Mouse (Mus musculus) heart, embryonic 15.5 days (tissue): ENCODE data around the gene Capn7. TPM values are rescaled to one million over a fixed set of nuclear protein-coding genes. Genes with fewer than 3 reads are reported as not detected.
A peak's percentile ranks its signal among the peaks of the same experiment; 100 is the strongest.

Experiments
- ATAC-seq: fragments of 200-750 bp; cut with Nextera tagmentation; replicated peaks from 2 replicates; pipeline ENCODE4 v1.8.0; 2017; ENCODE audit warnings: low read depth, moderate TSS enrichment; ENCODE audit not compliant: insufficient number of reproducible peaks, insufficient read depth, low FRiP score
- H3K27ac ChIP-seq: fragments of 300-500 bp; sonication (generic); 2 replicates; pipeline ENCODE4 v1.5.1; 2015; ENCODE audit warnings: mild to moderate bottlenecking, inconsistent platforms
- H3K27me3 ChIP-seq: fragments of 300-500 bp; sonication (generic); 2 replicates; pipeline ENCODE4 v1.6.1; 2015; ENCODE audit warnings: inconsistent platforms
- H3K36me3 ChIP-seq: fragments of 300-500 bp; sonication (generic); 2 replicates; pipeline ENCODE4 v1.6.1; 2015; ENCODE audit warnings: mild to moderate bottlenecking, inconsistent platforms
- H3K4me1 ChIP-seq: fragments of 300-500 bp; sonication (generic); replicated peaks from 2 replicates; pipeline ENCODE4 v1.6.1; 2015; ENCODE audit warnings: inconsistent platforms
- H3K4me2 ChIP-seq: fragments of 300-500 bp; sonication (generic); 2 replicates; pipeline ENCODE4 v1.6.1; 2015; ENCODE audit warnings: inconsistent platforms, mild to moderate bottlenecking, moderate library complexity
- H3K4me3 ChIP-seq: fragments of 300-500 bp; sonication (generic); 2 replicates; pipeline ENCODE4 v1.5.1; 2015; ENCODE audit warnings: mild to moderate bottlenecking, inconsistent platforms
- H3K9ac ChIP-seq: fragments of 300-500 bp; sonication (generic); 2 replicates; pipeline ENCODE4 v1.6.1; 2015; ENCODE audit warnings: mild to moderate bottlenecking, inconsistent platforms
- H3K9me3 ChIP-seq: fragments of 300-500 bp; sonication (generic); replicated peaks from 2 replicates; pipeline ENCODE4 v1.6.1; 2016; ENCODE audit warnings: inconsistent platforms
- WGBS: fragments of 180-500 bp; shearing (Covaris S2); methylation state at CpG from one replicate; pipeline ENCODE4 v1.1.7; 2015; ENCODE audit warnings: mixed read lengths; 5-methylcytosine and 5-hydroxymethylcytosine counted together
- polyA plus RNA-seq: library from polyadenylated mRNA; unstranded; fragments of >200 nt; fragmentation: Nextera tagmentation; extraction: Ambion mirVana; gene quantifications from 2 replicates; pipeline ENCODE4 v1.2.1, GENCODE M21; 2015

Capn7 gene
- polyA plus RNA-seq, 1 experiment from 2014 or later = 35.0 TPM

DNA sequence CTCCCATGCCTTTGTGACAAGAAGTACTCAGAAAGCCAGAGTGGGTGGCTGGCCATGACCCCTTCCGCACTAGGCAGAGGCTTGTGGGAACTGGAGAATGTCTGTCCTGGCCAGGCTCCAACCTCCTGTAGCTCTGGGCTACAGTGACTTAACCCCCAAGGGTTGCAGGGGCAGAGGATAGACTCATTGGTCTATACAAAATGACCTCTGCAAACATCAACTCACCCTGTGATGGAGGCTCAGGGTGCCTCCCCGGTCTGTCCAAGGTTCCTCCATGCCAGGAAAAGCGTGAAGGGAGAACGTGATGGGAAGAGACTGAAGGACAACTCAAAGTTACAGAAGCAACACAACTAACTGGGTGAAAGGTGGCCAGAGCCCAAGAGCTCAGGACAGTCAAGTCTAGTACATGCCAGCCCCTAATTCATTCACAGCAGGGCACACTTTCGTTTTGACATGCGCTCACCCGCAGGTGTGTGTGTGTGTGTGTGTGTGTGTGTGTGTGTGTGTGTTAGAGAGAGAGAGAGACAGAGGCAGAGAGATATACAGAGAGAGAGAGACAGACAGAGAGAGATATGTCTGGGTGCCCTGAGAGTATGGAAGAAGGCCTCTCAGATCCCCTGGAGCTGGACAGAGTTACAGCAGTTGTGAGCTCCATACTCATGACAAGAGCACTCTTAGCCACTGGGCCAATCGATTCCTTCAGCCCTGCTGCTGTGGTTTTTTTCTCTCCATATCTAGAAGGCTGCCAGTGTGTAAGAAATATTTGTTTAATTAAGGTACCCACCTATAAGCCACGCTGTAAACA lies 61.6 kb downstream of the Capn7 start:
- H3K27me3 ChIP-seq = no peaks in the 10 kb centered on the region
- no peak overlapping the region for H3K4me3 ChIP-seq
- ATAC-seq = no peak; the same call in 1 of the 2 replicates
- no peaks in the 10 kb centered on the region for H3K36me3 ChIP-seq
- WGBS = 62% methylated on average over 9 of the region's 9 CpGs
- no peak overlapping the region for H3K4me2 ChIP-seq
- H3K27ac ChIP-seq = peak overlapping the region; percentile 71
- peaks cover 61% of the 10 kb centered on the region for H3K4me1 ChIP-seq
- H3K9me3 ChIP-seq = no peaks in the 10 kb centered on the region
- H3K9ac ChIP-seq = no peak overlapping the region

DNA sequence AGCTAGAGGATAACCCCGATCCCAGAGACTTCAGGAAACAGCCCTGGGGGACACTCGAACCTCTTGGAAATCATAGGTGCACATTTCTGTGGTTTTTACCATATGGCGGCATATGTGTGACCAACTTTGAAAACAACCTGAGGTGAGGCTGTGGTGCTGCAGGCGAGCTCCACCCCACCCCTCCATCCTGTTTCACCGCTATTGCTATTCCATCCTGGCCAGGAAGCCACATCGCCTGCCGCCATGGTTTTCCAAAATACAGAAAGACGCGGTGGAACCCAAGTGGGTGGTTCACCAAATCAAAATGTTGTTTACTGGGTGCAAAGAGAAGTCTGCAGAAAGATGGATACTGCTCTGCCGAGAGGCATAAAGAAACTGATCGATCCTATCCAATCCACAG lies 62.4 kb downstream of the Capn7 start:
- no peak for ATAC-seq
- WGBS = 91% methylated on average over 11 of the region's 11 CpGs
- Histone ChIP-seq H3K27ac (no peak overlapping the region), H3K4me1 (peaks cover 60% of the 10 kb centered on the region), H3K4me2 (no peak overlapping the region), H3K9ac (no peak overlapping the region), H3K4me3 (no peak overlapping the region), H3K9me3 (no peaks in the 10 kb centered on the region), H3K36me3 (no peaks in the 10 kb centered on the region), H3K27me3 (no peaks in the 10 kb centered on the region)

DNA sequence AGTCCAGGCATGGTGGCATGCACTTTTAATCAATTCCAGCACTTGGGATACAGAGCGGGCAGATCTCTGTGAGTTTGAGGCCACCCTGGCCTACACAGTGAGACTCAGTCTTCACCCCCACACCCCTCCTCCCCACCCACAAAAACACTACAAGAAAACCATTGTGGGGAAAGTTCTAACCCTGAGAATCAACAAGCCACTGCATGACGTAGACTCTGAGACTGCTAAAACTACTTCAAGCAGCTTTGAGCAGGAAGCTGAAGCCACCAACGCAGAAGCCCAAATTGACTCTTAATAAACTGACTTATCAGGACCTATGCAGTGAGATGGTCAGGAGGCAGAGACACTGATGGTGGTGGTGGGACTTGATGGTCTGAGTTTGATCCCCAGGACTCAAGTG lies 62.8 kb downstream of the Capn7 start:
- Histone ChIP-seq H3K27me3 (no peaks in the 10 kb centered on the region), H3K36me3 (no peaks in the 10 kb centered on the region), H3K27ac (no peak overlapping the region), H3K4me1 (peaks cover 60% of the 10 kb centered on the region), H3K4me3 (no peak overlapping the region), H3K4me2 (no peak overlapping the region), H3K9me3 (no peaks in the 10 kb centered on the region), H3K9ac (no peak overlapping the region)
- 84% methylated on average over 3 of the region's 3 CpGs for WGBS
- ATAC-seq = no peak

DNA sequence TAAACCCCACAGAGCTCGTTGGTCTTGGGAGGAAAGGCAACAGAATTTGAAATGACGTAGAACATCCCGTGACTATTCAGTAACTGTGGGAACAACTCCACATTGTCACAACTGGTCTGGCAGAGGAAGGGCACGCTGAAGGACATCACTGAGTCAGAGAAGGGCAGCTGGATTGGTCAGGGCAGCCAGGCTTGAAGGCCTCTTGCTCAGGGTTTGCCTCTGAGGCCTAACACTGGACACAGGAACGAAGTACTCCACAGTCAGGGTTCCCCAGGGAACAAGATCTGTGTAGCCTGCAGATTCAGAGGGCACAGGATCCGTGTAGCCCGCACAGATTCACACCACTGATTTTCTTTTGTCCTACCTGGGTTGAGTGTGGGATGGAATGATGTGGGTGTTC lies 63.8 kb downstream of the Capn7 start:
- no peak for ATAC-seq
- H3K4me1 ChIP-seq = peaks cover 64% of the 10 kb centered on the region
- H3K4me3 ChIP-seq = no peak overlapping the region
- H3K36me3 ChIP-seq = no peaks in the 10 kb centered on the region
- H3K4me2 ChIP-seq = no peak overlapping the region
- no peaks in the 10 kb centered on the region for H3K27me3 ChIP-seq
- no peak overlapping the region for H3K27ac ChIP-seq
- H3K9ac ChIP-seq = no peak overlapping the region
- WGBS = 72% methylated on average over 7 of the region's 7 CpGs
- H3K9me3 ChIP-seq = no peaks in the 10 kb centered on the region

DNA sequence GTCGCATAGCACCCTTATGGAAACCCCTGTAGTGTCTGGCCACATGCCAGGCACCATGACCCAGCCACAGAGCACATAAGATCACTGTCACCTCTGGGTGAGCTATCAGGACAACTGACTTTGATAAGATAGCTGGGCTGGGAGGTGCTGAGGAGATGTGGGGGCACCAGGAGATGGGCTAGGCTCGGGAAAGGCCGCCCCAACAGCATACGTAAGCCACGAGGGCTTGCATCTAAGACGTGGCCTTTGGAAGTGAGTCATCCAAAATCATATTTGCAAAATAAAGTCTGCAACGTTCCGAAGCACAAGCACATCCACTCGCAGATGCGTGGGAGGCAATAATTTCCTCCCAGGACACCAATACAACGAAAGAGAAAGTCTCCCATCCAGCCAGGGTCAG lies 64.5 kb downstream of the Capn7 start:
- Histone ChIP-seq H3K4me1 (peaks cover 68% of the 10 kb centered on the region), H3K36me3 (no peaks in the 10 kb centered on the region), H3K27ac (peak overlapping the region; percentile 10), H3K27me3 (no peaks in the 10 kb centered on the region), H3K9ac (no peak overlapping the region), H3K4me3 (no peak overlapping the region), H3K4me2 (no peak overlapping the region), H3K9me3 (no peaks in the 10 kb centered on the region)
- 45% methylated on average over 11 of the region's 11 CpGs for WGBS
- no peak for ATAC-seq

DNA sequence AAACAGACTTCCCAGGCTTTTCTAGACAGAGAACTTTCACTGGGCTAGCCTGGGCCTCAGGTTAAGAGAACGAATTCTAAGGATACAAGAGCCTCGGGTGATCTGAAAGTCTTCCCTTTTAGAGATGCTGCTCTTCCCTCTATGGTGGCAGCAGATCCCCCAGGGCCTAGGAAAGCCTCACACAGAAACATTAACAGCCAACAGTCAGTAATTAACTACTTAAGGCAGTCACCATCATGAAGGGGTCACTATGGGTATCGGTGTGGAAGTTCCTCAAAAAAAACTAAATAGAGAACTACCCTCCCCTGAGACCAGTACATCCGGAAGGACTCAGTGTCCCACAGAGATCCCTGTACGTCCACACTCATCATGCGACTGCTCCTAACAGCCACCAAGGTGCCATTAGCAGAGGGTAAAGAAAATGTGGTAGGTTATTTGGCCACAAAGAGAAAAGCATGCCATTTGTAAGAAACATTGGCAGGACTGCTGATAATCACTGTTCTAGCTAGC lies 65.5 kb downstream of the Capn7 start:
- peaks cover 79% of the 10 kb centered on the region for H3K4me1 ChIP-seq
- no peak overlapping the region for H3K4me3 ChIP-seq
- peak overlapping the region; percentile 10; the same call in 1 of the 2 replicates for H3K27ac ChIP-seq
- H3K9ac ChIP-seq = no peak overlapping the region
- H3K36me3 ChIP-seq = no peaks in the 10 kb centered on the region
- H3K27me3 ChIP-seq = no peaks in the 10 kb centered on the region
- H3K9me3 ChIP-seq = no peaks in the 10 kb centered on the region
- 78% methylated on average over 6 of the region's 6 CpGs for WGBS
- H3K4me2 ChIP-seq = no peak overlapping the region
- ATAC-seq = no peak

DNA sequence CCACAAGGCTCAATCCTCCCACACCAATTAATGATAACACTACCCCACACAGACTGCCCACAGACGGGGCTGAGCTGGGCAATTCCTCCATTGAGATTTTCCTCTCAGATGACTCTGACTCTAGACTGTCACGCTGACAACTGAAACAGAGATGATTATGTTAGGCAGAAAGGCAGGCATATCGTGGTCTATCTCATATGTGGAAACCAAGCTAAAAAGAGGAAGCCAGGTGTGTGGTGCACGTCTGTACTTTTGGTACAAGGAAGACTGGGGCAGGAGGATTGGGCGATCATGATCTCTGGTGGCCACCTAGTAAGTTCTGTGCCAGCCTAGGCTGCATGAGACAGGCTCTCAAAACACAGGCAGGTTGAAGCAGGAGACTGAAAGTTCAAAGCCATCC lies 66.3 kb downstream of the Capn7 start:
- 61% methylated on average over 5 of the region's 5 CpGs for WGBS
- Histone ChIP-seq H3K27me3 (no peaks in the 10 kb centered on the region), H3K4me2 (no peak overlapping the region), H3K9me3 (no peaks in the 10 kb centered on the region), H3K36me3 (no peaks in the 10 kb centered on the region), H3K9ac (no peak overlapping the region), H3K27ac (peak overlapping the region; percentile 5; the same call in 1 of the 2 replicates), H3K4me3 (no peak overlapping the region), H3K4me1 (peaks cover 80% of the 10 kb centered on the region)
- no peak for ATAC-seq

DNA sequence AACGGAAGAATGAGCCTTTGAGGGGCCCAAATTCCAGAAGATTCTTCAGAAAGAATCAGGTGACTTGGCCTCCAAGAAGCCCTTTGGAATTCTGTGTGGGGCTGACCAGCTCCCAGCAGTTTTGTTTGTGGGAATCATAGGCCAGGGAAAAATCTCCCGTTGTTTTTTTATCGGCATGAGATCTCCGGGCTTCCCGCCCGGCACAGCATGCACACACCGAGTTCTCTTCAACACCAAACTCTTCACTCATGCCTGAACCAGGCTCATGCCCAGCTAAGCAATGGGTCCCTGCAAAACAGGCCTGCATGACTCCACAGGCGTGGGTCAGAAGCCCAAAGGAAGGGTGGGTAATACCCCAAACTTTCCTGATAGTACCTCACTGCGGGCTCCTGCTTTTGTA lies 67.1 kb downstream of the Capn7 start:
- 24% methylated on average over 9 of the region's 9 CpGs for WGBS
- Histone ChIP-seq H3K27ac (peak overlapping the region; percentile 62), H3K27me3 (no peaks in the 10 kb centered on the region), H3K36me3 (no peaks in the 10 kb centered on the region), H3K4me2 (peak overlapping the region; percentile 38; the same call in 1 of the 2 replicates), H3K4me3 (no peak overlapping the region), H3K9me3 (no peaks in the 10 kb centered on the region), H3K4me1 (peaks cover 82% of the 10 kb centered on the region), H3K9ac (no peak overlapping the region)
- no peak for ATAC-seq

DNA sequence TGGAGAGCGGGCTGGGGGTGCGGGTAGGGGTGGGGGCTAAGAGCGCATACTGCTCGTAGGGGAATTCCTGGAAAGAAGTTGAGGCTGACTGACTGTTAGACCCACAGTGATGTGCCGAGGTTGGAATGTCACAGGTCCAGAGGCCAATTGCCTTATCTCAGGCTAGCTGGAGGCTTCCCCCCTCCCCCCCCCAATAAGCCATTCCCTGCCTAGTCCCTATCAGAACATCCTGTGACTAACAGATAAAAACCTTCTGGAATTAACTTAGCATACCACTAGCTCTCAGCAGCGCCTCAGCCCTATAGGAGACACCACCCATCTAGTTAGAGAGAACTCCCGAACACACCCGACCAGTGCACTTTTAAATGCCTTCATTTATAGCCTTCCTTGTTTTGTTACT lies 67.6 kb downstream of the Capn7 start:
- Histone ChIP-seq H3K4me2 (peak overlapping the region; percentile 38; the same call in 1 of the 2 replicates), H3K27ac (peak overlapping the region; percentile 62)
- ATAC-seq = peak; percentile 53

DNA sequence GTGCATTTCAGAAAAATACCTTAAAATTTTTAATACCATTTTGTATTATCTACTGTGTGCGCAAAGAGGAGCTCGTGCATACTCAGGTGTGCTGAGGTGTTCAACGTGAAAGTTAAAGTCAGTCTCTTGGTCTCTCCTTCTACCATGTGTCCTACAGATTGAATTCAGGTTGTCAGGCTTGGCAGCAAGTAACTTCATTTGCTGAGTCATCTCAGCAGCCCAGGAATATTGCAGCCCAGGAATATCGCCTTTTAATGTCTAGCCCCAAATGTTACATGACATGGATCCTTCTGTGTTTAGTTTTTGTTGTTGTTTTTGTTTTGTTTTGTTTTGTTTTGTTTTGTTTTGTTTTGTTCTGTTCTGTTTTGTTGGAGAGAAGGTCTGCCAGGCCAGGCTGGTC lies 68.2 kb downstream of the Capn7 start:
- H3K4me3 ChIP-seq = no peak overlapping the region
- no peaks in the 10 kb centered on the region for H3K27me3 ChIP-seq
- WGBS = 76% methylated on average over 4 of the region's 4 CpGs
- ATAC-seq = no peak
- H3K9me3 ChIP-seq = no peaks in the 10 kb centered on the region
- peaks cover 93% of the 10 kb centered on the region for H3K4me1 ChIP-seq
- no peak overlapping the region for H3K4me2 ChIP-seq
- no peaks in the 10 kb centered on the region for H3K36me3 ChIP-seq
- H3K27ac ChIP-seq = peak overlapping the region; percentile 62
- H3K9ac ChIP-seq = no peak overlapping the region

More for the DNA sequence above, 67.6 kb downstream of the Capn7 start:
- 20% methylated on average over 8 of the region's 8 CpGs for WGBS
- H3K9ac ChIP-seq = no peak overlapping the region
- H3K36me3 ChIP-seq = no peaks in the 10 kb centered on the region
- H3K4me1 ChIP-seq = peaks cover 86% of the 10 kb centered on the region
- H3K4me3 ChIP-seq = no peak overlapping the region
- H3K9me3 ChIP-seq = no peaks in the 10 kb centered on the region
- no peaks in the 10 kb centered on the region for H3K27me3 ChIP-seq

DNA sequence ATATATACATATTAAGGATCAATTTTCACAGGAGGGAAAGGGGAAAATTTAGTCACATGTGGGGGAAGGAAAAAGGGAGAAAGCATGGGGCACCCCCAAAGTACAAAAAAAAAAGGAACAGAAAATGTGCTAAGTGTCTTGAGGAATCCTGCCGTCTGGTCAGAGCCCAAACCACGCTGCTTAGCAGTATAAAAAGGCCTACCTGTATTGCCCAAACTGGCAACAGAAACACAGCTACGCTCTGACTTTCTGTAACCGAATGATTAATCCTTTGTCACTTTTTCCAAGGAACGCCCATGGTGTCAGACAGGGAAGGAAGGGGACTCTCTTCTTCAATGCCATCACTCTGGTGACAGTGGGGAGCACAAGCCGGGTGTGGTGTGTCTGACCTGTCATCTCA lies 69.2 kb downstream of the Capn7 start:
- peaks cover 96% of the 10 kb centered on the region for H3K4me1 ChIP-seq
- no peak overlapping the region for H3K27ac ChIP-seq
- H3K9ac ChIP-seq = no peak overlapping the region
- no peak overlapping the region for H3K4me2 ChIP-seq
- WGBS = 82% methylated on average over 6 of the region's 6 CpGs
- H3K9me3 ChIP-seq = no peaks in the 10 kb centered on the region
- no peak overlapping the region for H3K4me3 ChIP-seq
- no peaks in the 10 kb centered on the region for H3K27me3 ChIP-seq
- ATAC-seq = no peak
- H3K36me3 ChIP-seq = no peaks in the 10 kb centered on the region
